Mouse (Mus musculus): ENCODE data around the gene Ppp2r5c. TPM values are rescaled to one million over a fixed set of nuclear protein-coding genes. Genes with fewer than 3 reads are reported as not detected.

Gene Ppp2r5c
- 65.3 and 78.7 TPM in 2 replicates for polyA plus RNA-seq (2012; rRNA removed)

DNA sequence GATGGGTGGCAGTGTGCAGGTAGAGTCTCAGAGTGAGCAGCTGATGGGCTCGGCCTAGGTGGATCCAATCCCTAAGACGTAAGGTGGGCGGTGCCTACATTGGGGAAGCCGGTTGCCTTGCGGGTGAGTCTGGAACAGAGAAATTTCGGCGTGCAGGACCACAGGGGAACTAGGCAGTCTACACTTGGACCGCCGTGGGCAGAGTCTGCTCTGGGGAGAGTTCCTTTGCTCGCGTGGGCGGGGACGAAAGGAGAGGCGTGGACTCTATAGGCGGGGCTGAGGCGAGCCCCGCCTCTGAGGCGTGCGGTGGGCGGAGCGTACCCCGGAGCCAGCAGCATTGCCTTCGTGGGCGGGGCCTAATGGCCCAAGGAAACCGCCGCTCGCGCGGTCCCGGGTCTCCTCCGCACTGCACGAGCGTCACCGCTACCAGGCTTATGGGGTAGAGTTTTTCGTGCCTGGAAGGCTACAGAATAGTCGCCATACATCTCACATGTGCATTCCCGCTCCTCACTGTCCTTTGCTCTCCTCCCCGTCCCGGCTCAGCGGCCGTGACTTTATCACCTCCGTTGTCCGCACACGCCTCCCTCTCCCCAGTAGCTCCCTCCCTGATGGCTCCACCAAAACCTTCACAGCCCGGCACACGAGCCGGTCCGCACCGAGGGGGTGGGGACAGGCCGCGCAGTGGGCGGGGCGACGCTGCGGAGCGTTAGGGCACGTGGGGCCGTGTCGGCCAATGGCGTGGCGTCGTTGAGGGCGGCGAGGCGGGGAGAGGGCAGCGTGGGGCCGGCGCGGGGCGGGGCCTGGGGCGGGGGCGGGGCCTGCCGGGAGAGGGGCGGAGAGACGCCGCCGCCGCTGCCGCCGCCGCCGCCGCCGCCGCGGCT is at the start of gene Ppp2r5c:
Gene Ppp2r5c (plus strand): TSS at position 831 of the 881 bp plus-strand sequence.
- peak; percentile 91 for DNase-seq (ENCODE audit: low spot score)

DNA sequence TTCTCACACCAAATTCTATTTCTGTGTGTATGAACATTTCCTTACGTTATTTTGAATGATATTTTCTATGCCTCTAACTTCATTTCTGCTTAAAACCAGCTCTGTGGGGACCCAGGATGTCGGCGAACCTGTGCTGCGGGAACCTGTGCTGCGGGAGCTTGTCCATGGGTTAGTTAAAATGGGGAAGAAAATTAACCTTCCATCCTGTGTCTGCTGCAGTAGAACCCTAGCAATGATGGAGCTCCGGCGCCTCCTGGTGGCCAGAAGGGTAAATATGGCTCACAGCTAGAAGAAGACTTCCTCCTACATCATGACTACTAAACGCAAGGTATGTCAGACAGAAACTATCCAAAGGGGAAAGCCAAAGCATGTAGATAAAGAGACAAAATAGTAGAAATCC is 48.6 kb upstream of the Ppp2r5c start:
- peak; percentile 66 for DNase-seq (ENCODE audit: low spot score)

DNA sequence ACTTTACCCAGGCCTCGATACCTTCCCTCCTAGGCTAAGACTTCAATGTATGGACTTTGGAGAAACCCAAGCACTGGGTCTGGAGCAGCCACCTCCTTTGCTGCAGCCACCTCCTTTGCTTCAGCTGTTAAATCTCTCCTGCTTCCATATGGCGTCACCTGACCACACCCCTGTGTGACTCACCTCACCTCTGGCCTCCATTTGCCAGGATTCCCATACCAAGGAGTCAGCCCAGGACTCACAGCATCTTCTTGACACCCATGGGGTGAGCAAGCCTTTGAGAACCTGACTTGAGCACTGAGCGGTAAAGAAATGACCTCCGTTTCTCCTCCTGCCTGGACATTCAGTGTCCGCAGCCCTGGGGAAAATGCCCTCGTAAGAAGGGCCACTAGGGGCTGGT is 47.8 kb upstream of the Ppp2r5c start:
- DNase-seq (ENCODE audit: low spot score): no peak

- no peak for DNase-seq (ENCODE audit: low spot score)
Measured at GRCm38 (mm10) chr12:110400936-110401335, 46.0 kb upstream of the Ppp2r5c start.

GRCm38 (mm10) chr12:110401871-110402270 is 45.0 kb upstream of the Ppp2r5c start:
- DNase-seq (ENCODE audit: low spot score): no peak

- DNase-seq (ENCODE audit: low spot score): no peak
Measured at GRCm38 (mm10) chr12:110416244-110416643, 30.7 kb upstream of the Ppp2r5c start.

DNA sequence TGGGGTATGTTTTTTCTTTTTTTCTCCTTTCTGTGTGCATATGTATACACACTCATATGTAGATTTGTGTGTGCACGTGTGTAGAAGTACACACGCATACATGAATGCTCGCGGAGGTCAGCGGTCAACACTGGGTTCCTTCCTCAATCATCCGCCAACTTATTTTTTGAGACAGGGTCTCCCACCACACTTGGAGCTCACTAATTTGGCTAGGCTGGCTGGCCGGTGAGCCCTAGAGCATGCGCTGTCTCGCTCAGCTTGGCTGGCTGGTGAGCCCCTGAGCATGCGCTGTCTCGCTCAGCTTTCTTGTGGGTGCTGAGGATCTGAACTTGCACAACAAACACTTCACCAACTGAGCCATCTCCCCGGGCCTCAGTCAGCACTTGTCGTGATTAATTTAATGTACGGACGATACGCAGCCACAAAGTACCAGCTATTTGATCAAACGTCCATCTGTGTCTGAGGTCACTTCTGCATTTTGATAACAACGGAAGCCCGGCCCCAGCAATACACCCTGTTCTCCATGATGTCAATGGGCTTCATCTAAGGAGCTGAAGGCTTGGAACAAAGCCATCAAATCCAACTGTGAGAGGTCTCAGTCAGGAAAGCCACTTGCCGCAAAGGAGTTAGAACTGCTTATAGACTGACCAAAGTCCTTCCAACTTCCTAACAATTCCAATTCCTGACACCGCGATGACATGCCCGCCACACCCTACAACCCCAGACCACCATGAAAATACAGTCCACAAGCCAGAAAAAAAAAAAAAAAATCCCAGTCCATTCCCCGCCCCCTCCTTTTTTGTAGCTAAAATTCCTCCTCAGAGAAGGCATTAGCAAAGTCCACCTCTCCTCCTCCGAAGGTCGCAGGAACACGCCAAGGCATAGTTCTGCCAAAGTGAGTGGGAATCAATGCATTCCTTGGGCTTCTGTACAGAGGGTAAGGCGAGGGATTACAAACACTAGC is 29.6 kb upstream of the Ppp2r5c start:
- DNase-seq (ENCODE audit: low spot score): no peak

- DNase-seq (ENCODE audit: low spot score): no peak
Measured at GRCm38 (mm10) chr12:110417987-110418734, 28.8 kb upstream of the Ppp2r5c start.

- DNase-seq (ENCODE audit: low spot score): no peak
Measured at GRCm38 (mm10) chr12:110418735-110419350, 28.1 kb upstream of the Ppp2r5c start.

- no peak for DNase-seq (ENCODE audit: low spot score)
Measured at GRCm38 (mm10) chr12:110419879-110420278, 27.0 kb upstream of the Ppp2r5c start.

DNA sequence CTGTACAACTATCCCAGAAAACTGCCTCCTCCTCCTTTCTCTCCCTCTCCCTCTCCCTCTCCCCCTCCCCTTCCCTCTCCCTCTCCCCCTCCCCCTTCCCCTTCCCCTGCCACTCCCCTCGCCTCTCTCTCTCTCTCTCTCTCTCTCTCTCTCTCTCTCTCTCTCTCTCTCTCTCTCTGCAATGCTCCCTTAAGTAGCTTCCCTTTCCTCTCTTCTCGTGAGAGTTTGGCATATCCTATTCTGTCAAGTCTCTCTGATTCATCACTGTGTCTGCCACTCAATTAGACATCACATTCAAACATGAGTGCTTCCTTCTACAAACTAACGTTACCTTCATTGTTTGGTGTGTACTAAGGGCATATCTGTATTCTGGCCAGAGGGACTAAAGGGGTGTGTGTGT is 25.6 kb upstream of the Ppp2r5c start:
- no peak for DNase-seq (ENCODE audit: low spot score)

DNA sequence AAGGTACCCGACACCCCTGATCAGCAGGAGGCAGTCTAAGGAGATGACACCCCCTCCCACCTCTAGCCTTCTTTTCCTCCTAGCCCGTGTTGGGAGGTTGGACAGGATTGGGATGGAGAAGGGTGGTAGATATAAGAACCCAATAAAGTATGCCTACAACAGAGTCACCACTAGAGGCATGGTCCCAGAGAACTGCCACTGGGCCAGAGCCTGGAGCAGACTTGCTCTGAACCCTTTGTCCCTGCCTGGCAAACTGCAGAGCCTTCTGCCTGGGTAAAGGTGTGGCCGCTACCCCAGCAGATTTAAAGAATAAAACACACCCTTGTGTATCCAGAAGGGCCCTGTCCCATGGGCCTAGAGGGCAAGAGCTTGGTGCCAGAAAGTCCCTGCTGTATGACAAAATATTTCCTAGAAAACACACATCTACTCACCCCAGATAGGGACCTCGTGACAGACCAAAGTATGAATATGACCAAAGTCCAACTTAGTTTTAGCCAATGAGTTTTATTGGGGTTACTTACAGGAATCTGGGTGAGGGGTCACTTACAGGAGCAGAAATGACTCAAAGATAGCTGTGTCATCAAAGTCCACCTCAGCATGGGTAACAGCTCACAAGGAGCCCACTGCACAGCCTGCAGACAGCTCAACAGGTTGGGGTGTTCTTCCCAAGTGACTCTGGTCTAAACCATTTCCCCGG is 22.8 kb upstream of the Ppp2r5c start:
- no peak for DNase-seq (ENCODE audit: low spot score)

DNA sequence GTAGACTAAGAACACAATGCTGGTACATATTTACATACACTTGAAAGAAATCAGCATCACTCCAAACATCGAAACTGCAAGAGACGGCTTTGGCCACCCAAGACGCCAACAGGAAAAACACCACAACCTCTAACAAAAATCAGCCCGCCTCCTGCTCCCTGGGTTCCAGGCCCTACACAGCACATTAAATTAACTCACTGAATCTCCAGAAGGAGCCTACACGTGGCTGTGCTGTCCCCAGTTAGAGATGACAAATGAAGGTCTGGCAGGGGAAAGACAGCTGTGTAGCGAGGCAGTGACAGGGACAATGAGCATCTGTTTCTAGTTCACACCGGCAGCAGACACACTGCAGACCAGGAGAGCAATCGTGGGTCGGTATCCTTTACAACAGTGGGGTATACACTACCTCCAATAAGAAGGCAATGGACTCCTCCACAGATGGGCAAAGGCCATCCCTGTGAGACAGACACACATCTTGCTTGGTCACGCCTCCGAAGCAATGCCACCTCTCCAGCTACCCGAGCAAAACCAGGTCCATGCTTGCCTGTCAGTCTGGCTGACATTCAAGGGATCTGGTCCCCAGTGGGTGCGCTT is 20.4 kb upstream of the Ppp2r5c start:
- no peak for DNase-seq (ENCODE audit: low spot score)

DNA sequence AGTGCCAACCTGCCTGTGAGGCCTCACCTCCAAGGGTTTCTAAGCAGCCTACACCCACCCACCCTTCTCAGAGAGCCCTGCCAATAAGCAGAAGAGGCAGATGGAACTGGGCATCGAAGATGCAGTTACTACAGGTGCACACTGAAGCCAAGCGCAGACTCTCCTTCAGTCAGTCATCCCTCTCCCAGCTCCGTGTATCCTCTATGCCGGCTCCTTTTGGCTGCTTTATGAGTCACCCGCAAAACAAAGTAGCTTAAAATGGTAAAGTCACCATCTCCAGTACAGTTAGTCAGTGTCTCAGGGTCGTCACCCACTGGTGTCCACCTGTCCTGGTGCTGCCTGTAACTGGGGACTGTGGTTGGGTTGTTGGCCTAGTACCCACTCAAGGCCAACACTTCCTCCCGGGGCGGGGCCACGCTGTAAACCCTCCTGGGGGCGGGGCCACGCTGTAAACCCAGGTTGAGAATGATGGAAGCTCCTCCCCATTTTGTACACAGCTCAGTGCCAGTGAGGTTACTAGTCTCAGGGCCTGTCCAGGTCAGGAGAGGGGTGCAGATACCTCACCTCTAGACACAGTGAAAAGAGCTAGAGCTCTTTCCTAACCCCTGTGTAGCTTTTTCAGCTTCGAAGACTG is 17.5 kb upstream of the Ppp2r5c start:
- no peak for DNase-seq (ENCODE audit: low spot score)

- no peak for DNase-seq (ENCODE audit: low spot score)
Measured at GRCm38 (mm10) chr12:110429990-110430389, 16.9 kb upstream of the Ppp2r5c start.

DNA sequence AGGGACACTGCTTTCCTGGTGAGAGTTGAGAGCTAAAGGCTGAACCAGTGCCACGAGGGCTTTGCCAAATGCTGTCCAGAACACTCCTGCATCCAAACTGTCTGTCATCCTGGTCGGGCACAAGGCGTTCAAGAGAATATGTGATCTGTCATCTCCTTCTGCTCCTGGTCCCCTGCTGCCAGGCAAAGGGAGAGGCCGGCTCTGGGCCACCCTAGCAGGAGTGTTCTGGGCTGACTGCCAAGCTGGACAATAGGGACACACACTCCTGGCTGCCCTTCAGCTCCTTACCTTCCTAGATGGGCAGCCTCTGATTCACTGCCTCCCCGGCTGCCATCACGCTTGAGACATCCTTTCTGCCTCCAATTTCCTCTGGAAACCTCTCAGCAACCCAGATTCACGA is 15.1 kb upstream of the Ppp2r5c start:
- no peak for DNase-seq (ENCODE audit: low spot score)

DNA sequence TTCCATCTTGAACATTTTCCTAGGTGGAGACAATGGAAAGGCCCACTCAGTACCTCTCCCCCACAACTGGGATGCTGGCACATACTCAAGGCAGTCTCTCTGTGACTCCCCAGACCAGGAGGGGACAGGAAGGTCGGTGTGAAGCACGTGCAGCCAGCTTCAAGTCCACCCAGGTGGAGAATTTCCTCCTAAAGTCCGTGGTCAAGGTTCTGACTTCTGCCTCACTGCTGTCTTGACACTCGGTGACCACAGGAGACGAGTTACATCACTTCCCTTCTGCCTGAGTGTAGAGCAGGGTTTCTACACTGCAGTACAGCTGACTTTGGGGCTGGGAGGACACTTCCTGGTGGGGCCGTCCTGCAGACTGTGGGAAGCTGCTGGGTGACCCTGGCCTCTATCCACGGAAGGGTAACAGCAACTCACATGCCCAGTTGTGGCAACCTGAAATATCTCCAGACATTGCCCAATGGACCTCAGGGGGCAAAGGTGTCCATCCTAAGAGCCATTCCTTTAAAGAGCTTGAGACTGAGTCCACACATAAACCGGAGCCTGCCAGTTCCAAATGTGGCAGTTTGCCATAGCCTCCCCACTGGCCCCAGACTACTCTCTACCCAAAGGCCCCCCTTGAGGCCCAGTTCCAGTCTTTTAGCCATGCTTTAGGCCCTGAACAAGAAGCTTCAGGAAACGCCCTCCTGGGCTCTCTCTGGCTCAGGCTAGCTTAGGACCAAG is 10.1 kb upstream of the Ppp2r5c start:
- no peak for DNase-seq (ENCODE audit: low spot score)

GRCm38 (mm10) chr12:110437367-110437703 is 9.6 kb upstream of the Ppp2r5c start:
- no peak for DNase-seq (ENCODE audit: low spot score)

- DNase-seq (ENCODE audit: low spot score): no peak
Measured at GRCm38 (mm10) chr12:110438367-110438973, 8.4 kb upstream of the Ppp2r5c start.

Measured in urinary bladder, adult 2 months (tissue).